Mouse (Mus musculus) heart, embryonic 16.5 days (tissue): ENCODE measurements around the gene Arid5b. TPM values are rescaled to one million over a fixed set of nuclear protein-coding genes. Genes with fewer than 3 reads are reported as not detected.
"Not testable (repeated sequence)": the region's sequence is repeated elsewhere in the genome, so short reads cannot be mapped to it uniquely, and the experiment has no call there.

Experiments
- ATAC-seq: fragments of 200-750 bp; cut with Nextera tagmentation; replicated peaks from 2 replicates; pipeline ENCODE4 v1.8.0; 2017; ENCODE audit warnings: moderate number of reproducible peaks; ENCODE audit not compliant: insufficient read depth, low FRiP score; ENCODE audit errors: extremely low read depth
- H3K27ac ChIP-seq: fragments of 300-500 bp; sonication (generic); 2 replicates; pipeline ENCODE4 v1.5.1; 2014; ENCODE audit warnings: mild to moderate bottlenecking, low read length, control low read depth, moderate library complexity
- H3K27me3 ChIP-seq: fragments of 300-500 bp; sonication (generic); 2 replicates; pipeline ENCODE4 v1.6.1; 2014; ENCODE audit warnings: low read length, mixed read lengths; ENCODE audit not compliant: control insufficient read depth, insufficient read depth
- H3K36me3 ChIP-seq: fragments of 300-500 bp; sonication (generic); 2 replicates; pipeline ENCODE4 v1.6.1; 2014; ENCODE audit not compliant: control insufficient read depth, insufficient read depth
- H3K4me1 ChIP-seq: fragments of 300-500 bp; sonication (generic); 2 replicates; pipeline ENCODE4 v1.6.1; 2014; ENCODE audit warnings: low read length, mixed read lengths; ENCODE audit not compliant: control insufficient read depth, insufficient read depth
- H3K4me2 ChIP-seq: fragments of 300-500 bp; sonication (generic); 2 replicates; pipeline ENCODE4 v1.6.1; 2014; ENCODE audit warnings: low read depth, mild to moderate bottlenecking, control low read depth, low read length
- H3K4me3 ChIP-seq: fragments of 300-500 bp; sonication (generic); 2 replicates; pipeline ENCODE4 v1.5.1; 2014; ENCODE audit warnings: mild to moderate bottlenecking, control low read depth, low read length
- H3K9ac ChIP-seq: fragments of 300-500 bp; sonication (generic); 2 replicates; pipeline ENCODE4 v1.6.1; 2014; ENCODE audit warnings: low read length, control low read depth
- H3K9me3 ChIP-seq: fragments of 300-500 bp; sonication (generic); replicated peaks from 2 replicates; pipeline ENCODE4 v1.6.1; 2016; ENCODE audit warnings: low read length; ENCODE audit not compliant: control insufficient read depth
- WGBS: fragments of 180-500 bp; shearing (Covaris S2); extraction: QIAGEN DNeasy Blood & Tissue Kit; methylation state at CpG from one replicate; pipeline ENCODE4 v1.1.7; 2014; 5-methylcytosine and 5-hydroxymethylcytosine counted together
- polyA plus RNA-seq: library from polyadenylated mRNA; unstranded; fragments of >200 nt; fragmentation: Nextera tagmentation; extraction: Ambion mirVana; gene quantifications from 2 replicates; pipeline ENCODE4 v1.2.1, GENCODE M21; 2015

Gene Arid5b
- polyA plus RNA-seq, 1 experiment from 2014 or later, result 19.6 TPM

DNA sequence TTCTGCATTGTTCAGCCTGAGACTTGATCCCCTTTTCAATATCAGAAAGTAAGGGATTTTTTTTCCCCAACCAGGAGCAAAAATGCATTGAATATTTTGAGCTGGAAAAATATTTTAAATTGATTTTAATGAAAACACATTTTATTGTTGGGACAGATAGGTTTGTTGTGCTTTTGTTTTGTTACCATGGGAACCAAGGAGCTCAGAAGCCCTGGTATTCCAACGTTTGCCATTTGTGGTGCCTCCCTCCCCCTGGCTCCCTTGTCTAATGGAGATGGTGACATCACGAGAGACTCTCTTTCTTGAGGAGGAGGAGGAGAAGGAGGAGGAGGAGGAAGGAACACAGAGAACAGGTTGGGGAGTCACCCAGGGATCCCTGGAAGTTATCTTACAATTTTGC, 174.1 kb downstream of the Arid5b start:
- peak; percentile 19; the same call in 1 of the 2 replicates for ATAC-seq
- WGBS, result 2% methylated on average over 2 of the region's 2 CpGs
- peaks cover 49% of the 10 kb centered on the region for H3K4me1 ChIP-seq
- no peaks in the 10 kb centered on the region for H3K9me3 ChIP-seq
- peak overlapping the region; percentile 84 for H3K27ac ChIP-seq
- no peak overlapping the region for H3K4me2 ChIP-seq
- H3K4me3 ChIP-seq, result no peak overlapping the region
- peaks cover 13% of the 10 kb centered on the region for H3K36me3 ChIP-seq
- no peaks in the 10 kb centered on the region for H3K27me3 ChIP-seq
- H3K9ac ChIP-seq, result no peak overlapping the region

DNA sequence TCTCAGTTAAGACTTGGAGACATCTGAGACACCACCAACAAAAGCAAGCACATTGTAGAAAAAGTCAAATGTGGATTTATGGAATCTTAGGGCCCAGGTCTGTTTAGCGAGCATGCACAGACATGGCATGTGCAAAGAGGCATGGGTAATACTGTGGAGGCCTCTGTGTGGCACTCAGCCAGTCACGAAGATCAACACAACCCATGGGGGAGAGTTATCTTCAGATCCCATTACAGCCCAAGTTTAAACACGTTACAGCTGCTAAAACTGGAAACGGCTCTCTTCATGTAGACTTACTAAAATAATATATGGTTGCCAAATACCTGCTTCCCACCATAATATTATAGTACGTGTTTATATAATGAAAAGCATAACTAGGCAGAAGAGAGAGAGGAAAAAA, 174.6 kb downstream of the Arid5b start:
- peak; percentile 74 for ATAC-seq

DNA sequence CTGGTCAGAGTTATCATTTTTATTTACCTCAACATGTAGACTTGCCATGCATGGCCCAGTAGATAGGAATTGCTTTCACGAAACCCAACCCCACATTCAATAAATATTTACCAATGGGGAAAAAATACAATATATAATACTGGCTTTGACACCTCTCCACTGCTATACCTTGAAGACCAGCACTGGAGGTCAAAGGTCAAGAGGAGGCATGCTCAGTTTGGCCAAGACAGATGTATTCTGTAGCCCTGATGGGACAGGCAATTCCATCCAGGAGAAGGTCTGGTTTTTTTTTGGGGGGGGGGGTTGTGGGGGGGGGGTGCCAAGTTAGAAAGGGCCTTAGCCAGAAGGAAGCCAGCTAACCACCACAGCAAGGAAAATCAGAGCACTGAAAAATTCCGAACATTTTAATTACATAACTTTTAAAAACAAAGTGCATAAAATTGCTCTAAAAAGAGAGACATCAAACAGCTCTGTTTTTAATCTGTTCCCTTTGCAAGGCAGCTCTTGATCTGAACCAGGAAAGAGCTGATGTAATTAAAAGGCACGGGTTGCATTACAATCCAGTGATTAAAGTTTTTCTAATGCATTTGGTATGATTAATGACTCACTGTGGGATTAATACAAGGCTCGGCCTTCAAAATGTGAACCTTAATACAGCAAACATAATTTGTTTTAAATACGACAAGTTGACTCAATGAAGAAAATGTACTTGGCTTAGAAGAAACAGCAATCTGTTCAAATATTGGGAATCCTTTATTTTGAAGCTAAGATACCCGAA, 175.3 kb downstream of the Arid5b start:
- Histone ChIP-seq H3K27me3 (no peaks in the 10 kb centered on the region), H3K27ac (peak overlapping the region; percentile 84), H3K4me1 (peaks cover 49% of the 10 kb centered on the region), H3K36me3 (peaks cover 18% of the 10 kb centered on the region), H3K9ac (no peak overlapping the region), H3K4me3 (no peak overlapping the region), H3K9me3 (no peaks in the 10 kb centered on the region), H3K4me2 (no peak overlapping the region)
- no peak for ATAC-seq
- WGBS, result 67% methylated on average over 6 of the region's 6 CpGs

More for the DNA sequence above, 174.6 kb downstream of the Arid5b start:
- 18% methylated on average over 5 of the region's 5 CpGs for WGBS
- Histone ChIP-seq H3K27me3 (no peaks in the 10 kb centered on the region), H3K4me1 (peaks cover 49% of the 10 kb centered on the region), H3K4me3 (no peak overlapping the region), H3K4me2 (no peak overlapping the region), H3K36me3 (peaks cover 13% of the 10 kb centered on the region), H3K9me3 (no peaks in the 10 kb centered on the region), H3K9ac (no peak overlapping the region), H3K27ac (peak overlapping the region; percentile 84)

DNA sequence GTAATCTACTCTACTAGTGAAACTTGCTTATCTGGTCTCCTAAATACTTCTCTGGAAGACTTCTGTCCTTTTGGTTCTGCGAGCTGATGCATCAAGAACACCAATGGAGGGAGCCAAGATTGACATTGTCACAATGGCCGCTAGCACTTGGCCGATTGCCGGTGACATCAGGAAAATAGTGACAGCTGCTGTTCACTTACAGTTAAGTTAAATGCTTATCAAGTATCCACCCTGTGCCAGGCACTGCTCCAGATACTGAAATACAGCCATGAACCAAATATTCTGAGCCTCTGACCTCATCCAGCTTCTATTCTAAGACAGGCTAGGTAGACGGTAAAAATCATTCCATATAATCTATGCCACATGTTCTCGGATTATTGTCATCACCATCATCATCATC, 176.0 kb downstream of the Arid5b start:
- peaks cover 49% of the 10 kb centered on the region for H3K4me1 ChIP-seq
- H3K27ac ChIP-seq, result peak overlapping the region; percentile 66
- no peaks in the 10 kb centered on the region for H3K27me3 ChIP-seq
- no peaks in the 10 kb centered on the region for H3K9me3 ChIP-seq
- H3K4me3 ChIP-seq, result no peak overlapping the region
- peaks cover 25% of the 10 kb centered on the region for H3K36me3 ChIP-seq
- ATAC-seq, result peak; percentile 50; the same call in 1 of the 2 replicates
- H3K4me2 ChIP-seq, result no peak overlapping the region
- WGBS, result 44% methylated on average over 6 of the region's 6 CpGs
- H3K9ac ChIP-seq, result no peak overlapping the region

GRCm38 (mm10) chr10:68101251-68101650, 177.3 kb downstream of the Arid5b start:
- WGBS, result 74% methylated on average over 4 of the region's 4 CpGs
- ATAC-seq, result no peak
- Histone ChIP-seq H3K4me1 (peaks cover 46% of the 10 kb centered on the region), H3K36me3 (peaks cover 38% of the 10 kb centered on the region), H3K4me3 (no peak overlapping the region), H3K4me2 (no peak overlapping the region), H3K27ac (no peak overlapping the region), H3K9ac (no peak overlapping the region), H3K27me3 (no peaks in the 10 kb centered on the region), H3K9me3 (no peaks in the 10 kb centered on the region)

DNA sequence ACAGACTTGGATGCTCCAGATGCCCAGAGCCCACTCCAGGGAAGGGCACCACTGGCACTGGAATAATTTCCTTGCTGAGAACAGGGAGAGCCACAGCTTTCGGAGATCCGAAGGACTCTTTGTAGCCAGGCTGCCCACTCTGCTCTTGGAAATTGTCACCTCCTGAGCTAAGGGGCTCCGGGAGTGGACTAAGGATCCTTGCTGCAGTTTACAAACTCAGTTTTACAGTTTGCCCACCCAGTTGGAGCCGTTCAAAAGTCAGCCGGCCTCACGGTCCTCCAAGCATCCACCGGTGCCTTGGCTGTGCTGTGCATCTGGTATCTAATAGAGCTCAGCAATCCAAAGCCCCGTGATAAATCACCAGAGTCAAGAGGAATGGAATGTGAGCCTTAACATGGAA, 178.0 kb downstream of the Arid5b start:
- Histone ChIP-seq H3K9ac (no peak overlapping the region), H3K4me3 (no peak overlapping the region), H3K27ac (no peak overlapping the region), H3K27me3 (no peaks in the 10 kb centered on the region), H3K4me2 (no peak overlapping the region), H3K9me3 (no peaks in the 10 kb centered on the region), H3K4me1 (peaks cover 41% of the 10 kb centered on the region), H3K36me3 (peaks cover 44% of the 10 kb centered on the region)
- no peak for ATAC-seq
- WGBS, result 61% methylated on average over 8 of the region's 8 CpGs

- H3K4me3 ChIP-seq, ATAC-seq, H3K4me2 ChIP-seq, H3K9me3 ChIP-seq, H3K27me3 ChIP-seq, H3K27ac ChIP-seq, H3K9ac ChIP-seq: not testable (repeated sequence)
- H3K36me3 ChIP-seq, result peaks cover 48% of the 10 kb centered on the region
- WGBS, result 92% methylated on average over 7 of the region's 7 CpGs
- H3K4me1 ChIP-seq, result peaks cover 40% of the 10 kb centered on the region
Observed at GRCm38 (mm10) chr10:68099801-68100200, 178.7 kb downstream of the Arid5b start.

DNA sequence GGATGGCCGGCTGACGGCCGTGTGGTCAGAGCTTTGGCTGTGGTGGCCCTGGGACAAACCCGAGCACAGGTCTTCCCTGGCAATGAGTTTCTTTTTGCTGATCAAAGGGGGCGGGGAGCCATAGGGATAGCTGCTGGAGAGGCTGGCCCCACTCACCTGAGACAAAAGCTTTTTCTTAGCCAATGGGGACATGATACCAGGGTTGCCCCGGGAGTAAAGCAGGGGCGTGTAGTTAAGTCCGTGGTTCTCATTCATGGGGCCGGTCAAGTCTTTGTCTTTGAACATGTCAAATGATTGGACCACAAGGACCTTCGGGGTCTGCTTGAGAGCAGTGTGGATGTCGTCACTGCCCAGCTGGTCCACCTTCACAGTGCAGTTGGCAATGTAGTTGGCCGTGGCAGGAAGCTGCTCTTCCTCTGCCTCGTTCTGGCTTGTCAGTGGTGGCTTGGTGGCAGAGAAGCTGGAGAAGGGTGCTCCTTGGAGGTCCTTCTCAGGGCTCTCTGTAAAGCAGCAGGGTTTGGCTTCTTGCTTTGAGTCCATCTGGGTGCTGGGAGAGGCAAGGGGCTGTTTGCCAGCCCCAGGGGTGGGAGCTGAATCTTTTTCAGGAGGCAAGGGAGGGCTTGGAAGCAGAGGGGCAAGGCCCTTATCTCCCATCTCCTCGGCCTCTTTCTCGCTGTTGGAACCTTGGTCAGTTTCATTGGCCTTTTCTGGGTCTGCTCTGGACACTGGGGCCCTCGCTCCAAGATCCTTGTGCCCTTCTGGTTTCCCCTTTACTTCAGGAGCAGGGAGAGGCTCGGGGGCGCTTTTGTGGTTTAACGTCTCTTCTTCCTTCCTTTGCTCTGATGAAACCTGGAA, 180.5 kb downstream of the Arid5b start:
- Histone ChIP-seq H3K9me3 (no peaks in the 10 kb centered on the region), H3K27me3 (no peaks in the 10 kb centered on the region), H3K27ac (no peak overlapping the region), H3K4me2 (no peak overlapping the region), H3K4me1 (peaks cover 24% of the 10 kb centered on the region), H3K9ac (no peak overlapping the region), H3K4me3 (no peak overlapping the region), H3K36me3 (peaks cover 56% of the 10 kb centered on the region)
- ATAC-seq, result no peak
- WGBS, result 87% methylated on average over 19 of the region's 19 CpGs

DNA sequence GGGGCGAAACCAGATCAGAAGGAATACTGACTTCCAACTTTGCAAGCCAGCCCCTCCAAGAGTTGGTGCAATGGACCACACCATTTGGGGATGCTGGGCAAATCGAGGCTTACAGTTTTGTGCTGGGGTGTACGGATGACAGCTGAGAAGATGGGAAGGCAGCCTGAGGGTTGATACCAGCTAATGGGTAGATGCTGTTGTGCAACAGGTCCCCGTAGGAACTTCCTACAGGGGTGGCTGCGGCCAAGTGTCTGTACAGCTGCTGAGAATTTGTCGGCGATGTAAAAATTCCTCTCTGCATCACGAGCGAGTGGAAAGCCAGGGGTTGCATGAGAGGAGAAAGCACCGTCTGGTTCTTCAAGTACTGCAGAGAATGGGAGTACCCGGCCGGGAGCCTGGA, 182.1 kb downstream of the Arid5b start:
- Histone ChIP-seq H3K4me2 (no peak overlapping the region), H3K9ac (no peak overlapping the region), H3K27me3 (no peaks in the 10 kb centered on the region), H3K36me3 (peaks cover 54% of the 10 kb centered on the region), H3K27ac (no peak overlapping the region), H3K4me3 (no peak overlapping the region), H3K9me3 (no peaks in the 10 kb centered on the region), H3K4me1 (peaks cover 18% of the 10 kb centered on the region)
- ATAC-seq, result no peak
- WGBS, result 93% methylated on average over 12 of the region's 12 CpGs
